Mouse (Mus musculus): ENCODE results near the gene Igsf6.
"Not testable (repeated sequence)": the region's sequence is repeated elsewhere in the genome, so short reads cannot be mapped to it uniquely, and the experiment has no call there.

The Igsf6 gene

DNA sequence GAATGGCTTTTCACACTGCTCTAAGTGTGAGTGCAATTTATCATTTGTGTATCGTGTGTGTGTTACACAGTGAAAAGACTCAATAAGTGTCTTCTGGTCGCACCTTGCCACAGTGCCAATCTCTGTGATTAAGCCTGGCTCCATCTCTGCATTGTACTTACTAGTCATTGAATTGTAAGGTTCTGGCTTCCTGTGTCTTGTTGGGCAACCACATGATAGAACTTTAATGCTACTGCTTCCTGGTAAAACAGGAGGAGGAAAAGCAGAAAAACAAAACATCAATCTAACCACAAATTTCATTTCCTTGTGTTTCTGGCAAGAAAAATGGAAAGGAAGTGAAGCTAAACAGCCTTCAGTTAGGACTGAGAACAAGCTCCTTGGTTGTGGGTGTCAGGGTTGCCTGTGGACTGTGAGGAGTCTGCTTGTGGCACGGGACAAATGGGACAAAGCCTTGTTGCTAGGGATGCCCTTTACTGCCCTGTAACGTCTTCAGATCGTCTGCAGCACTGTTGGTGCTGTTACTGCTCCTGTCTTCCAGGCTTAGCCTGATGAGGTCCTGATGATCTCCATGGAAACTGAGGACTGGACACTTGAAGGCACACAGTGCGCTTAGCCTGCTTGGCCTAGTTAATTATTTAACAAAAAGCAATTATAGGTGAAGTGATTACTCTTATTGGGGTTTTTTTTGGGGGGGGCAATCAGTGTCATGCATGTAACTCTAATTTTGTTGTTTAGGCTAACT, 14.7 kb downstream of the Igsf6 start:
- no peak for DNase-seq (ENCODE audit: low read depth, low spot score)

DNA sequence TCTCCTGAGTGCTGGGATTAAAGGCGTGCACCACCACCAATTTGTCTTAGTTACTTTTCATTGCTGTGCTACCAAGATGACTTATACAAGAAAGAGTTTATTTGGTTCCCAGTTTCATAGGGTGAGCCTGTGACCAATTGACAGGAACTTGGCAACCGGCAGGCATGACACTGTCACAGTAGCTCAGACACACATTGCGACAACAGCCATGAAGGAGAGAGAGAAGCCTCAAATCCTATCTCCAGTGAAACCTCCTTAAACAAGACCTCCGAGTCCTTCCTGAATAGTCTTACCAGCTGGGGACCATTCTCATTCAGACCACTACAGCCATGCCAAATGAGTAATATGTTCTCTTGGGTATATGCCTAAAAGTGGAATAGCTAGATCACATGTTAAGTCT, 21.3 kb downstream of the Igsf6 start:
- no peak for DNase-seq (ENCODE audit: low read depth, low spot score)

DNA sequence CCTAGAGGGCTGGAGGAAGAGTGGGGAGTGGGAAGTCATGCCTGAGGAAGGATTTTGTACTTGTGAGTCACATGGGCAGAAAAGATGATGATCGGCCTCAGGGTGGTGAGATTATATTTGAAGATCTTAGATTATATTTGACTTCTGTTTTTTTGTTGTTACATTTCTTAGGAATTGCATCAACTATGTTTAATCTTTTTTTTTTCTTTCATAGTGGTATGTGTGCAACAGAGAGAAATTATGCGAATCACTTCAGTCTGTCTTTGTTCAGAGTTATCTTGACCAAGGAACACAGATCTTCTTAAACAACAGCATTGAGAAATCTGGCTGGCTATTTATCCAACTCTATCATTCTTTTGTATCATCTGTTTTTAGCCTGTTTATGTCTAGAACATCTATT, 26.7 kb downstream of the Igsf6 start:
- DNase-seq (ENCODE audit: low read depth, low spot score): no peak

DNA sequence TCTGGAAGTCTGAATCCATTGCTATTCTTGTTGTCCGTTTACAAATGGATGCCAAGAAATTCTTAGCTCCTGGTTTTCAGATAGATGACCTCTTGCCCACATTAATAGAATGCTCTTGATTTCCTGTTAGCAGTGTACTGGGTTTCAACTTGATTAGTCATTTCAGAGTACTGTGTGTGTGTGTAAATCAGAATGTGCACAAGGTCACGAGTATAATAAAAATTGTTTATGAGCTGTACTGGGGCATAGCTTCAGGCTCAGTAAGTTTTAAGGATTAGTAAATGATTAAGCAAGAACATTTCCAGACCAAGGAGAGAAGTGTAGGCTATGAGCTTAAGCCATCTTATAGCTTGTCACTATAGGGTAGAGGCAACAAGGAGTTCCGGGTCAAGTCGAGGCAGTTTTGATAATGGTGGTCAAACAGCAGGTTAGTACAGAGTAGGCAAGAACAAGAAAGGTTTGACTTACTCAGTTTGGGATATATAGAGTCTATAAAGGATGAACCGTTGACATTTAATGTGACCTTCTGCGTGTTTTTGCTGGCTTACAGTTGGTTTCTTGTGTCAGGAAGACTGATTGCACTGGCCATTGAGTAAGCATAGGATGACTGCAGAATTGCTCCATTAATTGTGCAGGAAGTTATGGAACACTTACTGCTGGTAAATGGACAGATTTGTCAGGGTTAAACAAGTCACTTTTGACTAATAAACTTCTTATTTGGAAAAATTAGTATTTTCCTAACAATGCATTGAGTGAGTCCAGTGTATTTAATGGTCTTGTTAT, 28.5 kb downstream of the Igsf6 start:
- no peak for DNase-seq (ENCODE audit: low read depth, low spot score)

- no peak for DNase-seq (ENCODE audit: low read depth, low spot score)
Measured at GRCm38 (mm10) chr7:121044251-121044650, 30.1 kb downstream of the Igsf6 start.

DNA sequence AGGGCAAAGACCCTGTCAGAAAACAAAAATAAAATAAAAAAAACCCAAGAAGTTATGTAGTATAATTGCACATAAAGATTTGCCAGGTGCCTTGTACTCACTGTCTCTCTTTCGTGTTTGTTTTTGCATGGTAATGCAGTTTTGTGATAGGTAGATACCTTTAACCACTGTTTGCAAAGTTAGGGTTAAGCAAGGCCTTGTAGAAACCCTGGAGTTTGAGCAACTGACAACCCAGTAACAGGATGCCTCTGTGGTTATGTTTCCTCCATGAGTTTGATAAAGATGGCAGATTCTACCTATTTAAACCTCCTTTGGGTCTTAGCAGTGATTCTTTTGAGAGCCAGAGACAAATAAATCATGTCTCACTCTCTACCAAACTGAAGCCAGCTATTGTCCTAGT, 30.9 kb downstream of the Igsf6 start:
- DNase-seq (ENCODE audit: low read depth, low spot score): no peak

- no peak for DNase-seq (ENCODE audit: low read depth, low spot score)
Measured at GRCm38 (mm10) chr7:121043004-121043403, 31.4 kb downstream of the Igsf6 start.

- no peak for DNase-seq (ENCODE audit: low read depth, low spot score)
Measured at GRCm38 (mm10) chr7:121041989-121042388, 32.4 kb downstream of the Igsf6 start.

DNA sequence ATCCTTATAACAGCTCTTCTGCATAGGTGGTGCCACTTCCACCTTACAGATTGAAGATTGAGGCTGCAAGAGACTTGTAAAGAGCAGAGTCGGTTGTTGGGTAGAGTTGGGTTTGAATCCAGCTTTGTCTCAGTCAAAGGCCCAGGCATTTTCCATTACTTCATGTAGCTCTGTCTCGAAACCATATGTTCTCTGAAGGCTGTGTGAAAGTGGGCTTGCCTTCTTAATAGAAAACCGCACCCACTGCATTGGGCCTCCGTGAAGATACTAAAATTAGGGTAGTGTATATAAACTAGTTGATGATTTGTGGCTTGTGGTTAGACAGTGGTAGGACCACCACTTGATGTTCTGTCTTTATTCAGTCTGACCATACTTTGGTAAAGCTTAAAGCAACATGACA, 33.8 kb downstream of the Igsf6 start:
- DNase-seq (ENCODE audit: low read depth, low spot score): no peak

DNA sequence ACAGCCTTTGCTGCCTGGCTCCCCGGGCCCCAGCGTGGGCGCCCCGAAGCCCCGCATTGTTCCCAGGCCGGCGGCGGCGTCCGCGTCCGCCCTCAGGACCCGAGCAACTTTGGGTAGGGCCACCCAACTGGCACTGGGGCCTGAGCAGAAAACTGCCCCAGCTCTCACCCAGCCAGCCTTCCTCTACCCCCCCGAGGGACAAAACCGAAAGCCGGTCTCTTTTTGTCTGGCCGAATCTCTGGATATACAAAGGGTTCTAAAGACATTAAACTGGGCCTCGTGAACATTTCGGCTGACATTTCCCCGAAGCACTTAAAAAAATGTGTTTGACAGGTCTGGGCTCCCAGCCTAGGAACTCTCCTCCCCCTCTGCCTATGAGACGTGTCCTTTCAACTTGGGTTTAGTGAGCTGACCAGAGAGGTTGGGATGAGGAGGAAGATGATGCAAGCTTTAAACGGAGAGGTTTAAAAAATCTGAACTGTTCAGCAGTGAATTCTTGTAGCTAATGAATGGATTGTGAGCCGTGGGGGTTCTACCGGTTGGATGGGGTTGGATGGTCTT, 39.1 kb downstream of the Igsf6 start:
- peak; percentile 43 for DNase-seq (ENCODE audit: low read depth, low spot score)

- no peak for DNase-seq (ENCODE audit: low read depth, low spot score)
Measured at GRCm38 (mm10) chr7:121034701-121035141, 39.7 kb downstream of the Igsf6 start.

GRCm38 (mm10) chr7:121033856-121034652, 40.3 kb downstream of the Igsf6 start, which contains the start of gene Mettl9:
Mettl9 (plus strand) TSS chr7:121034445.
- DNase-seq (ENCODE audit: low read depth, low spot score): peak; percentile 97

GRCm38 (mm10) chr7:121029947-121030346, 44.4 kb downstream of the Igsf6 start:
- not testable (repeated sequence) for DNase-seq (ENCODE audit: low read depth, low spot score)

GRCm38 (mm10) chr7:121026300-121026699, 48.1 kb downstream of the Igsf6 start:
- DNase-seq (ENCODE audit: low read depth, low spot score): peak; percentile 26

GRCm38 (mm10) chr7:121025221-121026008, 49.0 kb downstream of the Igsf6 start:
- no peak for DNase-seq (ENCODE audit: low read depth, low spot score)

DNA sequence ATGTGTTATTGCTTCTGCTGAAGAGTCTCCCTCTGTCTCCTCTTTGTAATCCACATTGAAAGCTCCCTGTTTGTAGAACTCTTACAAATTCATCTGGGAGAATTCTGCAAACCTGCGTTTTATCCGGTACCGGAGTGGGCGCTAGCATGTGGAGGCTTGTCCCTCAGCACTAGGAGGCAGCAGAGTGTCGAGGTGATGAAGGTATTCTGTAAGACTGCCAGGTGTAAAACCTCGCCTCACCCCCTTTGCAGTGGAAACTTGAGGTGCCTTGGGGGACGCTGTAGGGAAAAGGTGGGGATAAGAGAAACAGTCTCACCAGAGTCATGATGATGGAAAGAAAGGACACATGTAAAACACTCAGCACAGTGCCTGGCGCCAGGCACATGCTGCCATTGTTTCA, 54.1 kb downstream of the Igsf6 start:
- DNase-seq (ENCODE audit: low read depth, low spot score): no peak

GRCm38 (mm10) chr7:121018778-121019177, 55.6 kb downstream of the Igsf6 start:
- no peak for DNase-seq (ENCODE audit: low read depth, low spot score)

DNA sequence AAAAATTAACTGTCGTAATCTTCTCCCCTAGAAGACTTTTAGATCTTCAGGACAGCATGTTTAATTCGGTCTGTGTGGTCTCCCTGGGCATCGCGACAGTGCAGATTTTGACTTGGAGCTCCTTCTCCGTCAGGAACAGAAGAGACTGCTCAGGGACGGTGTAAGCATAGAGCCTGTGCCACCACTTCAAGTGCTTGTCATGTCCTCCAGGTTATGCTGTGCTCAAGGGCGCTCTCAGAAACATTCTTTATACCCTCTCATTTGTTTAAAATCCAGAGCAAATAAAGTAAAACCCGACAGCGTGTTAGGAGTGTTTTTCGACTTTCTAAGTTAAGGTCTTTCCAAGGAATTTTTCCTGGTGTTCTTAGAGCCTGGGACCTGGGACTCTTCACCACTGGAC, 59.9 kb downstream of the Igsf6 start:
- DNase-seq (ENCODE audit: low read depth, low spot score): no peak

All from forelimb bud, embryonic 11.5 days (tissue).